Mouse (Mus musculus) bone marrow macrophage, adult 2 months (primary cell): ENCODE data around the gene Olfr54.

Experiments used
- CTCF ChIP-seq: IDR thresholded peaks from 2 replicates; pipeline ENCODE4 v1.5.1; 2012; ENCODE audit warnings: low read depth, mild to moderate bottlenecking, low read length, moderate library complexity
- POLR2A ChIP-seq: IDR thresholded peaks from 2 replicates; pipeline ENCODE4 v1.6.1; 2012; ENCODE audit warnings: mild to moderate bottlenecking, low read depth, low read length, borderline replicate concordance

- TF ChIP-seq CTCF: no peak
- TF ChIP-seq POLR2A: no peak
Measured at GRCm38 (mm10) chr11:51032851-51033250, 18.8 kb downstream of the Olfr54 start.
